Mouse (Mus musculus) liver, postnatal 0 days (tissue): ENCODE data around the gene Npdc1.
"Not testable (repeated sequence)": the region's sequence is repeated elsewhere in the genome, so short reads cannot be mapped to it uniquely, and the experiment has no call there.

ENCODE experiments used
- CTCF ChIP-seq: sonication (generic); IDR thresholded peaks from 2 replicates; pipeline ENCODE4 v1.5.1; 2016; ENCODE audit warnings: antibody characterized with exemption, low read depth
- EP300 ChIP-seq: IDR thresholded peaks from 2 replicates; pipeline ENCODE4 v1.6.1; 2016; ENCODE audit warnings: antibody characterized with exemption, low read depth, mild to moderate bottlenecking

- TF ChIP-seq CTCF: peak; percentile 28; the same call in 1 of the 2 replicates
- not testable (repeated sequence) for TF ChIP-seq EP300
Measured at GRCm38 (mm10) chr2:25413436-25413835, 14.3 kb downstream of the Npdc1 start.
